Mouse (Mus musculus): ENCODE results near the gene Fam228a.

DNA sequence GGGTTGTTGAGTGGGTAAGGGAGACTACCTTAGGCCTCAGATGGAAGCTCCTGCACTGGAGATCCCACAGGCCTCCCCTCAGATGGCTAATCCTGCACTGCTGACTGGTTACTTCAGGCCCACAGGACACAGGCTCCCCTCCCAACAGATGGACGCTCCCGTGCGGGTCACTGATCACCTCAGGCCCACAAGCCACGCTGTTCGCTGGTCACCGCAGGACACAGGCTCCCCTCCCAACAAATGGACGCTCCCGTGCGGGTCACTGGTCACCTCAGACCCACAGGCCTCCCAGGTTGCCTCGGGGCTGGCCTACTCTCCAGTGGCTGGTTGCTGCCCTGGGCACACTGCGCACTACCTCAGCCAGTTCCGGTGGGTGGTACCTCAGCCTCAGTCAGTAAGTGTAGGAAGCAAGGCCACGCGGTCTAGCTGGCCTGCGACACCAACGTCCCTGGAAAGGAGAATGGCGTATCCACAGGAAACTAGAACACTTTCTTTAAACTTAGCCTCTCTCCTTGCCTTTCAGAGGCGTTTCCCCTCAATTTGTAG lies at the start of gene Fam228a:
- TF ChIP-seq POLR2A (IDR thresholded peaks at IDR 0.05; ENCODE audit: insufficient read depth, low read depth, low read length) (no peak), CTCF (IDR thresholded peaks at IDR 0.05; ENCODE audit: insufficient read depth, low read depth, low read length) (no peak)

Measured in olfactory bulb, adult 2 months (tissue).